Mouse (Mus musculus) heart, postnatal 4 days (tissue): ENCODE measurements at regions not wholly inside any gene's neighbourhood (a gene's known extent, or its start where the extent isn't known, plus 50 kb on each side); places are given as distances from the start of the nearest gene placed in this dataset.

Experiments
- DNase-seq: peaks from one replicate; pipeline ENCODE4 v3.0.0; 2021

- DNase-seq, result no peak
Measured at GRCm38 (mm10) chr1:52397460-52397859, 103.0 kb downstream of the Nab1 start.

- DNase-seq, result peak; percentile 49
Measured at GRCm38 (mm10) chr1:52392933-52393332, 107.5 kb downstream of the Nab1 start.

- DNase-seq, result no peak
Measured at GRCm38 (mm10) chr1:52388836-52389235, 111.6 kb downstream of the Nab1 start.

- no peak for DNase-seq
Measured at GRCm38 (mm10) chr1:52388118-52388517, 112.4 kb downstream of the Nab1 start.

- no peak for DNase-seq
Measured at GRCm38 (mm10) chr1:52387062-52387461, 113.4 kb downstream of the Nab1 start.

GRCm38 (mm10) chr1:52375320-52375719 is 125.2 kb downstream of the Nab1 start:
- DNase-seq, result no peak

GRCm38 (mm10) chr1:52374666-52375065 is 125.8 kb downstream of the Nab1 start:
- no peak for DNase-seq

- DNase-seq, result no peak
Measured at GRCm38 (mm10) chr1:52373817-52374216, 126.7 kb downstream of the Nab1 start.

GRCm38 (mm10) chr1:52366386-52366785 is 133.4 kb upstream of the Gls start:
- no peak for DNase-seq

- no peak for DNase-seq
Measured at GRCm38 (mm10) chr1:52363625-52364024, 130.6 kb upstream of the Gls start.

- no peak for DNase-seq
Measured at GRCm38 (mm10) chr1:52362976-52363375, 129.9 kb upstream of the Gls start.

- DNase-seq, result peak; percentile 65
Measured at GRCm38 (mm10) chr1:52354041-52354582, 121.1 kb upstream of the Gls start.

GRCm38 (mm10) chr1:52342127-52342526 is 109.1 kb upstream of the Gls start:
- no peak for DNase-seq

GRCm38 (mm10) chr1:52338704-52339103 is 105.7 kb upstream of the Gls start:
- DNase-seq, result no peak

GRCm38 (mm10) chr1:52338243-52338642 is 105.2 kb upstream of the Gls start:
- no peak for DNase-seq

GRCm38 (mm10) chr1:52336696-52337095 is 103.7 kb upstream of the Gls start:
- DNase-seq, result no peak

GRCm38 (mm10) chr1:52332013-52332412 is 99.0 kb upstream of the Gls start:
- DNase-seq, result no peak

GRCm38 (mm10) chr1:52331442-52331841 is 98.4 kb upstream of the Gls start:
- DNase-seq, result peak; percentile 19

GRCm38 (mm10) chr1:52330496-52330895 is 97.5 kb upstream of the Gls start:
- no peak for DNase-seq

GRCm38 (mm10) chr1:52328507-52328906 is 95.5 kb upstream of the Gls start:
- DNase-seq, result no peak

- no peak for DNase-seq
Measured at GRCm38 (mm10) chr1:52324356-52324755, 91.3 kb upstream of the Gls start.

GRCm38 (mm10) chr1:52312076-52312633 is 79.1 kb upstream of the Gls start:
- no peak for DNase-seq

- DNase-seq, result peak; percentile 35
Measured at GRCm38 (mm10) chr1:52306892-52307291, 73.9 kb upstream of the Gls start.

- no peak for DNase-seq
Measured at GRCm38 (mm10) chr1:52305679-52306632, 72.9 kb upstream of the Gls start.
